Mouse (Mus musculus): ENCODE results near the gene Mpp1. TPM values are rescaled to one million over a fixed set of nuclear protein-coding genes. Genes with fewer than 3 reads are reported as not detected.
A peak's percentile ranks its signal among the peaks of the same experiment; 100 is the strongest.

Gene Mpp1
- polyA plus RNA-seq, 1 experiment from 2014 or later = 30.5 TPM

DNA sequence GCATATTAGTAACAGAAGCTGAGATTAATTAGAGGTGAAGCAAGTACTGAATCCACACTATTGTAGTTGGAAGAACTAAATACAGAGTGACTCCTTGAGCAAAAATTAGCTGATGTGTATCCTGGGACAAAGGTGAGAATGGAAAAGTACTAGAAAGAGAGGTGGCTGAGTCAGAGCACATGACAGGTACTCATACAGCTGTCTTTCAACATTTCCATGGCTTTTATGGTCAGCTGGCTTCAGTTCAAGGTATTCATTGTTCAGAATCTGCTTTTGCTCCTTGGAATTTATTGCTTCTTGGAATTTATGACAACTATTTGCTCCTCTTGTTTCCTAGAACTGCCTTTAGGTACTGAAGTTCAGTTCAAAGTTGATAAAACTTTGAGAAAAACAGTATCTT is 6.1 kb upstream of the Mpp1 start:
- Histone ChIP-seq H3K4me2 (ENCODE audit: low read length) (no peak overlapping the region), H3K27me3 (replicated peaks; ENCODE audit: control insufficient read depth, insufficient read depth, low read length) (no peaks in the 10 kb centered on the region), H3K27ac (ENCODE audit: low read depth, low read length) (no peak overlapping the region), H3K4me1 (ENCODE audit: control insufficient read depth, insufficient read depth, low read depth, low read length) (no peaks in the 10 kb centered on the region), H3K4me3 (ENCODE audit: low read length) (no peak overlapping the region), H3K9me3 (ENCODE audit: control insufficient read depth, low read length) (no peaks in the 10 kb centered on the region), H3K9ac (ENCODE audit: low read depth, low read length) (no peak overlapping the region), H3K36me3 (ENCODE audit: control insufficient read depth, insufficient read depth, low read length) (no peaks in the 10 kb centered on the region)
- ATAC-seq = no peak

- no peaks in the 10 kb centered on the region for H3K9me3 ChIP-seq (ENCODE audit: control insufficient read depth, low read length)
- no peak overlapping the region for H3K27ac ChIP-seq (ENCODE audit: low read depth, low read length)
- H3K4me1 ChIP-seq (ENCODE audit: control insufficient read depth, insufficient read depth, low read depth, low read length) = no peaks in the 10 kb centered on the region
- WGBS = 78% methylated on average over 2 of the region's 2 CpGs
- ATAC-seq = no peak
- no peaks in the 10 kb centered on the region for H3K27me3 ChIP-seq (replicated peaks; ENCODE audit: control insufficient read depth, insufficient read depth, low read length)
- peak overlapping the region; percentile 5; the same call in 1 of the 2 replicates for H3K4me2 ChIP-seq (ENCODE audit: low read length)
- no peaks in the 10 kb centered on the region for H3K36me3 ChIP-seq (ENCODE audit: control insufficient read depth, insufficient read depth, low read length)
- H3K9ac ChIP-seq (ENCODE audit: low read depth, low read length) = no peak overlapping the region
- no peak overlapping the region for H3K4me3 ChIP-seq (ENCODE audit: low read length)
These were observed 1.3 kb downstream of the Mpp1 start for GRCm38 (mm10) chrX:75129474-75129873.

DNA sequence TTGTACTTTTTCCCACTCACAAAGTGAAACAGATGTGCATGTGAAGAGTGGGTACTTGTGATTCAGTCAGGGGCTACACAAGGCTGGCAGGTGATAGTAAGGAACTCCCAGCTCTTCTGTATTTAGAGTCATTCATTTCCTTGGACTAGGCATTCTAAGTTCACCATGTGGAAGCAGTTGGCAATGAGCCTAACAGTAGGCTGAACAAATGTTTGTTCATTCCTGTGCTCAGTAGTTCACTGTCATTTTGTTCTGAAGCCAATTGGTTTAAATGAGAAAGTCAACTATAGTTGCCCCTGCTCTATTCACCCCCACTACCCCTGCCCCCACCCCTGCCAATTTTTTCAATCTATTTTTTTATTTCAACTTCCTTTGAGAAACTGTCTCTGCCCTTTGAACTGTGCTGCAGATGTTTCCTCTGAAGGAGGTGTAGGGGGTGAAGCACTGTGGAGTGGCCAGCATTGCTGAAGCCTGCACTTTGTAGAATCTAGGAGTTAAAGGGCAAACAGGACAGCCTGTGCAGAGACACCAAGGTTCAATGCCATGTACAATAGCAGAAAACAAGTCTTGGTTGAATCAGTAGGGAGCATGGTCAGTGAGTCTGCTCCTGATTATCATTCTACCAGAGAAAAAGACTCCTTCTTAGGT is 2.4 kb downstream of the Mpp1 start:
- Histone ChIP-seq H3K9me3 (ENCODE audit: control insufficient read depth, low read length) (no peaks in the 10 kb centered on the region), H3K4me2 (ENCODE audit: low read length) (no peak overlapping the region), H3K27me3 (replicated peaks; ENCODE audit: control insufficient read depth, insufficient read depth, low read length) (no peaks in the 10 kb centered on the region), H3K4me1 (ENCODE audit: control insufficient read depth, insufficient read depth, low read depth, low read length) (no peaks in the 10 kb centered on the region), H3K36me3 (ENCODE audit: control insufficient read depth, insufficient read depth, low read length) (no peaks in the 10 kb centered on the region), H3K27ac (ENCODE audit: low read depth, low read length) (no peak overlapping the region), H3K9ac (ENCODE audit: low read depth, low read length) (no peak overlapping the region), H3K4me3 (ENCODE audit: low read length) (no peak overlapping the region)
- no peak for ATAC-seq

DNA sequence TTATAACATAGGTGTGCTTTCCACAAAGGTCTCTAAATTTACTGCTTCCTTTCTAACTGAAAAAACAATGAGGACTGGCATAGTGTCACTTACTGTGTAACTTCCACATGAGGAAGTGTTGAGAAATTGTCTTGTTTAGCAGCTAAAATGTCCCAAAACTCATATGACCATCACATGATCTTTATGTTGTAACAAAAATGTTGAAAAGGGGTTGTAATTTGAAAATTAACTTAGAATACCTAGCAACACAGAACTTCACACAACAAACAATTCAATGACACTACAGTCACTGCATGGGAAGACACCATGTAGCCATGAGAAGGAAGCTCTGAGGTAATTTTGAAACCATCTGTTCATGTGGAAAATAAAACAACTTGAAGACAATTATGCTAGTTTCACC is 3.9 kb downstream of the Mpp1 start:
- ATAC-seq = no peak

DNA sequence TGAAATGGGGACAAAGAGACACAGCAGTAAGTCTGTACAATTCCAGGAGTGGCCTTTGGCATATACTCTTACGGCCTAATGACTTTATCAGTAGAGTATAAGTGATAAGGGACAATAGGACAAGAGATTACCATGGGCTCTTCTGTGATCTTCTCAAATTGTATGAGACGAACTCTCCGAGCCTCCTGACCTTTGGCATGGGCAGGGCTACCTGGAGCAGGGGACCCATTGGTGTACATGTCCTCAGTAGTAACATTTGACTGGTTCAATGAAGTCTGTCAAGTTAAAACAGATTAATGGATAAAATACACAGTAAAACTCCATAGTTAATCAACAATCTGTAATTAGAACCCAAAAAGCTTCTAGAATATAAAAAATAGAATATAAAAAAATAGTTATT is 5.2 kb downstream of the Mpp1 start:
- ATAC-seq = no peak
- Histone ChIP-seq H3K27ac (ENCODE audit: low read depth, low read length) (no peak overlapping the region), H3K9me3 (ENCODE audit: control insufficient read depth, low read length) (no peaks in the 10 kb centered on the region), H3K4me2 (ENCODE audit: low read length) (no peak overlapping the region), H3K4me3 (ENCODE audit: low read length) (no peak overlapping the region), H3K27me3 (replicated peaks; ENCODE audit: control insufficient read depth, insufficient read depth, low read length) (no peaks in the 10 kb centered on the region), H3K4me1 (ENCODE audit: control insufficient read depth, insufficient read depth, low read depth, low read length) (no peaks in the 10 kb centered on the region), H3K9ac (ENCODE audit: low read depth, low read length) (no peak overlapping the region), H3K36me3 (ENCODE audit: control insufficient read depth, insufficient read depth, low read length) (no peaks in the 10 kb centered on the region)
- 90% methylated on average over 3 of the region's 3 CpGs for WGBS

More for the DNA sequence above, 3.9 kb downstream of the Mpp1 start:
- Histone ChIP-seq H3K27me3 (replicated peaks; ENCODE audit: control insufficient read depth, insufficient read depth, low read length) (no peaks in the 10 kb centered on the region), H3K4me1 (ENCODE audit: control insufficient read depth, insufficient read depth, low read depth, low read length) (no peaks in the 10 kb centered on the region), H3K27ac (ENCODE audit: low read depth, low read length) (no peak overlapping the region), H3K9me3 (ENCODE audit: control insufficient read depth, low read length) (no peaks in the 10 kb centered on the region), H3K4me3 (ENCODE audit: low read length) (no peak overlapping the region), H3K36me3 (ENCODE audit: control insufficient read depth, insufficient read depth, low read length) (no peaks in the 10 kb centered on the region), H3K4me2 (ENCODE audit: low read length) (no peak overlapping the region), H3K9ac (ENCODE audit: low read depth, low read length) (no peak overlapping the region)

GRCm38 (mm10) chrX:75115550-75115949 is 15.3 kb downstream of the Mpp1 start:
- H3K27ac ChIP-seq (ENCODE audit: low read depth, low read length) = no peak overlapping the region
- H3K9ac ChIP-seq (ENCODE audit: low read depth, low read length) = no peak overlapping the region
- H3K27me3 ChIP-seq (replicated peaks; ENCODE audit: control insufficient read depth, insufficient read depth, low read length) = no peaks in the 10 kb centered on the region
- no peak overlapping the region for H3K4me2 ChIP-seq (ENCODE audit: low read length)
- ATAC-seq = no peak
- no peak overlapping the region for H3K4me3 ChIP-seq (ENCODE audit: low read length)
- H3K4me1 ChIP-seq (ENCODE audit: control insufficient read depth, insufficient read depth, low read depth, low read length) = no peaks in the 10 kb centered on the region
- no peaks in the 10 kb centered on the region for H3K36me3 ChIP-seq (ENCODE audit: control insufficient read depth, insufficient read depth, low read length)
- no peaks in the 10 kb centered on the region for H3K9me3 ChIP-seq (ENCODE audit: control insufficient read depth, low read length)

DNA sequence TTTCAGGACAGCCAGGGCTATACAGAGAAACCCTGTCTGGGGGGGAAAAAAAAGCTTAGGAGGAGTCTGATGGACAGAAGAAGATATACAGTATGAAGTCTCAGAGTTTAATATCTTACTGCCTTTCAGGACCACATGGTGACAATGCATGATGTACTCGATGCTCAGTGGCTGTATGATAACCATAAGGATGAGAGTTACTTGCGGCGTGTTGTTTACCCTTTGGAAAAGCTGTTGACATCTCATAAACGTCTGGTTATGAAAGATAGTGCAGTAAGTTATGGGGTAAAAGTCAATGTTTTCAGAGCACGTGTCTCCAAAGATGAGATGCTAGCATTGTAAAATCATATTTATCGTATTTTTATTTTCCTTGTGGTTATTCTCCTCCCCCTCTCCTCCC is 28.5 kb downstream of the Mpp1 start:
- H3K9me3 ChIP-seq (ENCODE audit: control insufficient read depth, low read length) = no peaks in the 10 kb centered on the region
- H3K9ac ChIP-seq (ENCODE audit: low read depth, low read length) = no peak overlapping the region
- no peaks in the 10 kb centered on the region for H3K4me1 ChIP-seq (ENCODE audit: control insufficient read depth, insufficient read depth, low read depth, low read length)
- H3K4me3 ChIP-seq (ENCODE audit: low read length) = no peak overlapping the region
- ATAC-seq = no peak
- WGBS = 92% methylated on average over 6 of the region's 6 CpGs
- 0 out of 2 replicates have a peak, but pooled peaks cover 5% of the 10 kb centered on the region for H3K36me3 ChIP-seq (ENCODE audit: control insufficient read depth, insufficient read depth, low read length)
- H3K27ac ChIP-seq (ENCODE audit: low read depth, low read length) = no peak overlapping the region
- H3K4me2 ChIP-seq (ENCODE audit: low read length) = no peak overlapping the region
- no peaks in the 10 kb centered on the region for H3K27me3 ChIP-seq (replicated peaks; ENCODE audit: control insufficient read depth, insufficient read depth, low read length)

GRCm38 (mm10) chrX:75098799-75099198 is 32.0 kb downstream of the Mpp1 start:
- H3K9ac ChIP-seq (ENCODE audit: low read depth, low read length) = no peak overlapping the region
- H3K27me3 ChIP-seq (replicated peaks; ENCODE audit: control insufficient read depth, insufficient read depth, low read length) = no peaks in the 10 kb centered on the region
- H3K4me1 ChIP-seq (ENCODE audit: control insufficient read depth, insufficient read depth, low read depth, low read length) = peaks cover 4% of the 10 kb centered on the region; the same call in 1 of the 2 replicates
- WGBS = 87% methylated on average over 8 of the region's 8 CpGs
- no peaks in the 10 kb centered on the region for H3K9me3 ChIP-seq (ENCODE audit: control insufficient read depth, low read length)
- no peak overlapping the region for H3K27ac ChIP-seq (ENCODE audit: low read depth, low read length)
- no peak overlapping the region for H3K4me2 ChIP-seq (ENCODE audit: low read length)
- no peak for ATAC-seq
- H3K36me3 ChIP-seq (ENCODE audit: control insufficient read depth, insufficient read depth, low read length) = no peaks in the 10 kb centered on the region
- no peak overlapping the region for H3K4me3 ChIP-seq (ENCODE audit: low read length)

DNA sequence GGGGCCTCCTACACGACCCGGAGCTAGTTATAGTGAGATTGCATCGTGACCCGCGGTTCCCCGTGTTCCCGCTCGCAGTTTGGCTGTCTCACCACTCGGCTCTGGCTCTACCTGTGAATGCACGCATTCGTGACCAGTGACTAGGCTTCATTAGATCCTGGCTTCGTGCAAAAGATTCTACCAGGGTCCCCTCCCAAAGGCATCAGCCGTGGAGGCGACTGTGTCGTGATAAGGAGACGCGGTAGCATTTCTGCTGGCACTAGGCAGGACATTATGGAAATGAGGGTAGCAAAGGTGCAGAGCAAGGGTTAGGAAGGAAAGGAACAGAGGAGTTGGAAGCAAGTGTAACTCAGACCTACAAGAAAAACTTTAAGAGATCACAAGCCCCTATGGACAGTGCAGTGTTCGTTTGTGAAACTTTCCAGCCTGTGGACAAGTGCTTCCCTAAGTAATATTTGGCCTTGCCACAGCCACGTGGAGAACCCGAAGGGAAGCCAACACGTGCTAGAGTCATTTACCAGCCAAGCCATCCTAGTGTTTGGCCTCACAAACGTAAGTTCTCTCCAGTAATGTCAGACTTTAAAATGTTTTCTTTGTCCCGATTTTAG is 34.5 kb downstream of the Mpp1 start:
- Histone ChIP-seq H3K4me3 (ENCODE audit: low read length) (peak overlapping the region; percentile 58), H3K4me2 (ENCODE audit: low read length) (peak overlapping the region; percentile 55), H3K27ac (ENCODE audit: low read depth, low read length) (peak overlapping the region; percentile 67), H3K9ac (ENCODE audit: low read depth, low read length) (peak overlapping the region; percentile 61), H3K9me3 (ENCODE audit: control insufficient read depth, low read length) (no peaks in the 10 kb centered on the region), H3K4me1 (ENCODE audit: control insufficient read depth, insufficient read depth, low read depth, low read length) (peaks cover 4% of the 10 kb centered on the region; the same call in 1 of the 2 replicates), H3K27me3 (replicated peaks; ENCODE audit: control insufficient read depth, insufficient read depth, low read length) (no peaks in the 10 kb centered on the region), H3K36me3 (ENCODE audit: control insufficient read depth, insufficient read depth, low read length) (no peaks in the 10 kb centered on the region)
- ATAC-seq = no peak; the same call in 1 of the 2 replicates
- WGBS = 25% methylated on average over 20 of the region's 23 CpGs

Data from hindbrain, embryonic 16.5 days (tissue).